Mouse (Mus musculus) liver, embryonic 15.5 days (tissue): ENCODE results near the gene Zfp119a. TPM values are rescaled to one million over a fixed set of nuclear protein-coding genes. Genes with fewer than 3 reads are reported as not detected.

Source experiments
- ATAC-seq: fragments of 200-750 bp; cut with Nextera tagmentation; 2 replicates; pipeline ENCODE4 v1.8.0; 2017; ENCODE audit warnings: moderate number of reproducible peaks, mild to moderate bottlenecking, moderate library complexity; ENCODE audit not compliant: insufficient read depth
- H3K27ac ChIP-seq: fragments of 300-500 bp; sonication (generic); replicated peaks from 2 replicates; pipeline ENCODE4 v1.5.1; 2015; ENCODE audit warnings: mild to moderate bottlenecking, inconsistent platforms
- H3K27me3 ChIP-seq: fragments of 300-500 bp; sonication (generic); 2 replicates; pipeline ENCODE4 v1.6.1; 2015; ENCODE audit warnings: mild to moderate bottlenecking, inconsistent platforms
- H3K36me3 ChIP-seq: fragments of 300-500 bp; sonication (generic); replicated peaks from 2 replicates; pipeline ENCODE4 v1.6.1; 2015; ENCODE audit warnings: moderate library complexity, mild to moderate bottlenecking, inconsistent platforms
- H3K4me1 ChIP-seq: fragments of 300-500 bp; sonication (generic); replicated peaks from 2 replicates; pipeline ENCODE4 v1.6.1; 2015; ENCODE audit warnings: inconsistent platforms
- H3K4me2 ChIP-seq: fragments of 300-500 bp; sonication (generic); 2 replicates; pipeline ENCODE4 v1.6.1; 2015; ENCODE audit warnings: moderate library complexity, mild to moderate bottlenecking, inconsistent platforms
- H3K4me3 ChIP-seq: fragments of 300-500 bp; sonication (generic); replicated peaks from 2 replicates; pipeline ENCODE4 v1.5.1; 2015; ENCODE audit warnings: mild to moderate bottlenecking, inconsistent platforms
- H3K9ac ChIP-seq: fragments of 300-500 bp; sonication (generic); 2 replicates; pipeline ENCODE4 v1.6.1; 2015; ENCODE audit warnings: moderate library complexity, mild to moderate bottlenecking, inconsistent platforms
- H3K9me3 ChIP-seq: fragments of 300-500 bp; sonication (generic); replicated peaks from 2 replicates; pipeline ENCODE4 v1.6.1; 2016; ENCODE audit warnings: inconsistent platforms
- WGBS: fragments of 180-500 bp; shearing (Covaris S2); methylation state at CpG from one replicate; pipeline ENCODE4 v1.1.7; 2015; ENCODE audit warnings: mixed read lengths; ENCODE audit not compliant: insufficient replicate concordance; 5-methylcytosine and 5-hydroxymethylcytosine counted together
- polyA plus RNA-seq: library from polyadenylated mRNA; unstranded; fragments of >200 nt; fragmentation: Nextera tagmentation; extraction: Ambion mirVana; gene quantifications from 2 replicates; pipeline ENCODE4 v1.2.1, GENCODE M21; 2015

Gene Zfp119a
- polyA plus RNA-seq, 1 experiment from 2014 or later: 2.0 TPM

- no peak overlapping the region for H3K27ac ChIP-seq
- 36% methylated on average over 1 of the region's 1 CpGs for whole genome bisulfite sequencing
- no peak overlapping the region for H3K4me2 ChIP-seq
- H3K4me3 ChIP-seq: no peak overlapping the region
- H3K36me3 ChIP-seq: no peaks in the 10 kb centered on the region
- H3K9ac ChIP-seq: no peak overlapping the region
- H3K9me3 ChIP-seq: no peaks in the 10 kb centered on the region
- no peak for ATAC-seq
- no peaks in the 10 kb centered on the region for H3K27me3 ChIP-seq
- no peaks in the 10 kb centered on the region for H3K4me1 ChIP-seq
Measured at GRCm38 (mm10) chr17:55821566-55821965, 57.2 kb downstream of the Zfp119a start.

- H3K4me1 ChIP-seq: no peaks in the 10 kb centered on the region
- ATAC-seq: no peak
- H3K27ac ChIP-seq: no peak overlapping the region
- WGBS: 61% methylated on average over 4 of the region's 4 CpGs
- H3K9me3 ChIP-seq: no peaks in the 10 kb centered on the region
- H3K4me2 ChIP-seq: no peak overlapping the region
- H3K9ac ChIP-seq: no peak overlapping the region
- no peak overlapping the region for H3K4me3 ChIP-seq
- H3K36me3 ChIP-seq: no peaks in the 10 kb centered on the region
- no peaks in the 10 kb centered on the region for H3K27me3 ChIP-seq
Measured at GRCm38 (mm10) chr17:55816853-55817252, 61.9 kb downstream of the Zfp119a start.

Other genes with a start within 250 kb of the Zfp119a start
- 4.0 and 4.5 TPM in 2 replicates for gene Pot1b, start 166.3 kb downstream of the Zfp119a start, polyA plus RNA-seq
- gene Adgre4, start 128.9 kb downstream of the Zfp119a start, polyA plus RNA-seq: 2.2 TPM in 2 replicates
- 5.9 and 6.0 TPM in 2 replicates for gene Zfp959, start 13.2 kb upstream of the Zfp119a start, polyA plus RNA-seq
- gene Zfp119b, start 70.6 kb upstream of the Zfp119a start, polyA plus RNA-seq: 2.3 and 2.8 TPM in 2 replicates
- gene Ebi3, start 73.7 kb upstream of the Zfp119a start, polyA plus RNA-seq: 9.2 and 10.0 TPM in 2 replicates
- 7.2 and 9.7 TPM in 2 replicates for gene Yju2, start 80.2 kb upstream of the Zfp119a start, polyA plus RNA-seq
- gene Shd, start 91.5 kb upstream of the Zfp119a start, polyA plus RNA-seq: 0.18 and 0.32 TPM in 2 replicates
- gene Fsd1, start 107.6 kb upstream of the Zfp119a start, polyA plus RNA-seq: 0.13 and 0.50 TPM in 2 replicates
- gene Stap2, start 126.7 kb upstream of the Zfp119a start, polyA plus RNA-seq: 3.3 and 3.9 TPM in 2 replicates
- 20.4 and 21.0 TPM in 2 replicates for gene Mpnd, start 126.8 kb upstream of the Zfp119a start, polyA plus RNA-seq
- gene Sh3gl1, start 157.7 kb upstream of the Zfp119a start, polyA plus RNA-seq: 44.0 and 50.7 TPM in 2 replicates
- gene Chaf1a, start 161.5 kb upstream of the Zfp119a start, polyA plus RNA-seq: 16.6 and 18.5 TPM in 2 replicates
- 12.5 and 13.0 TPM in 2 replicates for gene Ubxn6, start 196.1 kb upstream of the Zfp119a start, polyA plus RNA-seq
- 42.7 and 43.0 TPM in 2 replicates for gene Hdgfl2, start 200.7 kb upstream of the Zfp119a start, polyA plus RNA-seq
- 0.02 and 0.06 TPM in 2 replicates for gene Plin4, start 230.9 kb upstream of the Zfp119a start, polyA plus RNA-seq
- gene Plin5, start 238.7 kb upstream of the Zfp119a start, polyA plus RNA-seq: 1.3 and 3.7 TPM in 2 replicates
- gene Lrg1, start 243.1 kb upstream of the Zfp119a start, polyA plus RNA-seq: 3.2 and 4.0 TPM in 2 replicates